Mouse (Mus musculus): ENCODE results near the gene F2r. TPM values are rescaled to one million over a fixed set of nuclear protein-coding genes. Genes with fewer than 3 reads are reported as not detected.

The F2r gene
- polyA plus RNA-seq, 1 experiment from 2014 or later = 98.6 TPM

GRCm38 (mm10) chr13:95646687-95647111 is 28.4 kb upstream of the F2r start:
- WGBS = 49% methylated on average over 9 of the region's 9 CpGs
- peaks cover 15% of the 10 kb centered on the region for H3K4me1 ChIP-seq (replicated peaks)

GRCm38 (mm10) chr13:95643740-95644139 is 25.5 kb upstream of the F2r start:
- Histone ChIP-seq H3K9ac (no peak overlapping the region), H3K36me3 (no peaks in the 10 kb centered on the region), H3K4me3 (no peak overlapping the region), H3K4me2 (no peak overlapping the region), H3K9me3 (replicated peaks) (no peaks in the 10 kb centered on the region), H3K4me1 (replicated peaks) (peaks cover 26% of the 10 kb centered on the region), H3K27ac (peak overlapping the region; percentile 43; the same call in 1 of the 2 replicates), H3K27me3 (no peaks in the 10 kb centered on the region)
- WGBS = 30% methylated on average over 7 of the region's 7 CpGs
- ATAC-seq (replicated peaks; ENCODE audit: insufficient number of reproducible peaks, insufficient read depth, low FRiP score, low read depth) = no peak

More at GRCm38 (mm10) chr13:95646687-95647111, 28.4 kb upstream of the F2r start:
- Histone ChIP-seq H3K27me3 (no peaks in the 10 kb centered on the region), H3K4me3 (no peak overlapping the region), H3K9ac (no peak overlapping the region), H3K27ac (no peak overlapping the region; the same call in 1 of the 2 replicates), H3K9me3 (replicated peaks) (no peaks in the 10 kb centered on the region), H3K36me3 (no peaks in the 10 kb centered on the region), H3K4me2 (no peak overlapping the region)
- no peak for ATAC-seq (replicated peaks; ENCODE audit: insufficient number of reproducible peaks, insufficient read depth, low FRiP score, low read depth)

- H3K9me3 ChIP-seq (replicated peaks) = no peaks in the 10 kb centered on the region
- no peak overlapping the region for H3K9ac ChIP-seq
- H3K4me3 ChIP-seq = no peak overlapping the region
- no peak overlapping the region for H3K4me2 ChIP-seq
- H3K27ac ChIP-seq = no peak overlapping the region
- no peaks in the 10 kb centered on the region for H3K36me3 ChIP-seq
- WGBS = 81% methylated on average over 17 of the region's 17 CpGs
- ATAC-seq (replicated peaks; ENCODE audit: insufficient number of reproducible peaks, insufficient read depth, low FRiP score, low read depth) = no peak
- peaks cover 34% of the 10 kb centered on the region for H3K4me1 ChIP-seq (replicated peaks)
- no peaks in the 10 kb centered on the region for H3K27me3 ChIP-seq
Observed at GRCm38 (mm10) chr13:95641061-95641986, 23.0 kb upstream of the F2r start.

GRCm38 (mm10) chr13:95640408-95640807 is 22.1 kb upstream of the F2r start:
- no peak overlapping the region for H3K27ac ChIP-seq
- no peaks in the 10 kb centered on the region for H3K27me3 ChIP-seq
- ATAC-seq (replicated peaks; ENCODE audit: insufficient number of reproducible peaks, insufficient read depth, low FRiP score, low read depth) = no peak
- WGBS = 97% methylated on average over 1 of the region's 1 CpGs
- peaks cover 34% of the 10 kb centered on the region for H3K4me1 ChIP-seq (replicated peaks)
- H3K36me3 ChIP-seq = no peaks in the 10 kb centered on the region
- H3K4me2 ChIP-seq = no peak overlapping the region
- H3K4me3 ChIP-seq = no peak overlapping the region
- no peak overlapping the region for H3K9ac ChIP-seq
- H3K9me3 ChIP-seq (replicated peaks) = no peaks in the 10 kb centered on the region

- 49% methylated on average over 15 of the region's 15 CpGs for WGBS
- H3K9ac ChIP-seq = no peak overlapping the region
- H3K27me3 ChIP-seq = no peaks in the 10 kb centered on the region
- H3K4me1 ChIP-seq (replicated peaks) = peaks cover 39% of the 10 kb centered on the region
- no peaks in the 10 kb centered on the region for H3K36me3 ChIP-seq
- no peak overlapping the region for H3K4me3 ChIP-seq
- H3K4me2 ChIP-seq = no peak overlapping the region
- no peak for ATAC-seq (replicated peaks; ENCODE audit: insufficient number of reproducible peaks, insufficient read depth, low FRiP score, low read depth)
- H3K9me3 ChIP-seq (replicated peaks) = no peaks in the 10 kb centered on the region
- peak overlapping the region; percentile 84 for H3K27ac ChIP-seq
Observed at GRCm38 (mm10) chr13:95639336-95640116, 21.2 kb upstream of the F2r start.

GRCm38 (mm10) chr13:95638894-95639293 is 20.6 kb upstream of the F2r start:
- Histone ChIP-seq H3K4me3 (no peak overlapping the region), H3K27ac (peak overlapping the region; percentile 84), H3K4me2 (no peak overlapping the region), H3K36me3 (no peaks in the 10 kb centered on the region), H3K9me3 (replicated peaks) (no peaks in the 10 kb centered on the region), H3K9ac (no peak overlapping the region), H3K27me3 (no peaks in the 10 kb centered on the region), H3K4me1 (replicated peaks) (peaks cover 34% of the 10 kb centered on the region)
- 12% methylated on average over 5 of the region's 5 CpGs for WGBS
- no peak; the same call in 1 of the 2 replicates for ATAC-seq (replicated peaks; ENCODE audit: insufficient number of reproducible peaks, insufficient read depth, low FRiP score, low read depth)

- Histone ChIP-seq H3K4me2 (no peak overlapping the region), H3K27ac (peak overlapping the region; percentile 84; the same call in 1 of the 2 replicates)
Observed at GRCm38 (mm10) chr13:95637737-95638136, 19.4 kb upstream of the F2r start.

GRCm38 (mm10) chr13:95635301-95635700 is 17.0 kb upstream of the F2r start:
- Histone ChIP-seq H3K27ac (peak overlapping the region; percentile 82; the same call in 1 of the 2 replicates), H3K9me3 (replicated peaks) (no peaks in the 10 kb centered on the region)

More at GRCm38 (mm10) chr13:95637737-95638136, 19.4 kb upstream of the F2r start:
- ATAC-seq (replicated peaks; ENCODE audit: insufficient number of reproducible peaks, insufficient read depth, low FRiP score, low read depth) = no peak
- H3K36me3 ChIP-seq = no peaks in the 10 kb centered on the region
- H3K9ac ChIP-seq = no peak overlapping the region
- WGBS = 71% methylated on average over 10 of the region's 10 CpGs
- H3K27me3 ChIP-seq = no peaks in the 10 kb centered on the region
- H3K4me3 ChIP-seq = no peak overlapping the region
- H3K9me3 ChIP-seq (replicated peaks) = no peaks in the 10 kb centered on the region
- peaks cover 36% of the 10 kb centered on the region for H3K4me1 ChIP-seq (replicated peaks)

GRCm38 (mm10) chr13:95634451-95634850 is 16.2 kb upstream of the F2r start:
- Histone ChIP-seq H3K36me3 (no peaks in the 10 kb centered on the region), H3K27me3 (no peaks in the 10 kb centered on the region), H3K4me2 (no peak overlapping the region), H3K9me3 (replicated peaks) (no peaks in the 10 kb centered on the region), H3K4me1 (replicated peaks) (peaks cover 35% of the 10 kb centered on the region), H3K4me3 (no peak overlapping the region), H3K27ac (peak overlapping the region; percentile 82), H3K9ac (no peak overlapping the region)
- ATAC-seq (replicated peaks; ENCODE audit: insufficient number of reproducible peaks, insufficient read depth, low FRiP score, low read depth) = no peak
- 26% methylated on average over 2 of the region's 2 CpGs for whole genome bisulfite sequencing

More at GRCm38 (mm10) chr13:95635301-95635700, 17.0 kb upstream of the F2r start:
- Histone ChIP-seq H3K4me1 (replicated peaks) (peaks cover 39% of the 10 kb centered on the region), H3K27me3 (no peaks in the 10 kb centered on the region), H3K4me3 (no peak overlapping the region), H3K9ac (no peak overlapping the region), H3K4me2 (no peak overlapping the region), H3K36me3 (no peaks in the 10 kb centered on the region)
- WGBS = 85% methylated on average over 12 of the region's 12 CpGs
- no peak for ATAC-seq (replicated peaks; ENCODE audit: insufficient number of reproducible peaks, insufficient read depth, low FRiP score, low read depth)

- WGBS = 50% methylated on average over 2 of the region's 2 CpGs
- no peak for ATAC-seq (replicated peaks; ENCODE audit: insufficient number of reproducible peaks, insufficient read depth, low FRiP score, low read depth)
- no peak overlapping the region for H3K4me2 ChIP-seq
Observed at GRCm38 (mm10) chr13:95633384-95633783, 15.1 kb upstream of the F2r start.

GRCm38 (mm10) chr13:95632144-95632543 is 13.9 kb upstream of the F2r start:
- no peak overlapping the region for H3K4me2 ChIP-seq
- no peaks in the 10 kb centered on the region for H3K9me3 ChIP-seq (replicated peaks)
- no peak overlapping the region for H3K27ac ChIP-seq
- WGBS = 79% methylated on average over 6 of the region's 6 CpGs
- no peaks in the 10 kb centered on the region for H3K36me3 ChIP-seq
- no peak overlapping the region for H3K9ac ChIP-seq
- ATAC-seq (replicated peaks; ENCODE audit: insufficient number of reproducible peaks, insufficient read depth, low FRiP score, low read depth) = no peak
- peaks cover 17% of the 10 kb centered on the region for H3K4me1 ChIP-seq (replicated peaks)
- no peaks in the 10 kb centered on the region for H3K27me3 ChIP-seq
- no peak overlapping the region for H3K4me3 ChIP-seq

More at GRCm38 (mm10) chr13:95633384-95633783, 15.1 kb upstream of the F2r start:
- no peaks in the 10 kb centered on the region for H3K36me3 ChIP-seq
- no peaks in the 10 kb centered on the region for H3K9me3 ChIP-seq (replicated peaks)
- H3K27me3 ChIP-seq = no peaks in the 10 kb centered on the region
- H3K27ac ChIP-seq = peak overlapping the region; percentile 82
- peaks cover 25% of the 10 kb centered on the region for H3K4me1 ChIP-seq (replicated peaks)
- no peak overlapping the region for H3K9ac ChIP-seq
- H3K4me3 ChIP-seq = no peak overlapping the region
